Mouse (Mus musculus): ENCODE measurements at regions not wholly inside any gene's neighbourhood (a gene's known extent, or its start where the extent isn't known, plus 50 kb on each side); places are given as distances from the start of the nearest gene placed in this dataset.

DNA sequence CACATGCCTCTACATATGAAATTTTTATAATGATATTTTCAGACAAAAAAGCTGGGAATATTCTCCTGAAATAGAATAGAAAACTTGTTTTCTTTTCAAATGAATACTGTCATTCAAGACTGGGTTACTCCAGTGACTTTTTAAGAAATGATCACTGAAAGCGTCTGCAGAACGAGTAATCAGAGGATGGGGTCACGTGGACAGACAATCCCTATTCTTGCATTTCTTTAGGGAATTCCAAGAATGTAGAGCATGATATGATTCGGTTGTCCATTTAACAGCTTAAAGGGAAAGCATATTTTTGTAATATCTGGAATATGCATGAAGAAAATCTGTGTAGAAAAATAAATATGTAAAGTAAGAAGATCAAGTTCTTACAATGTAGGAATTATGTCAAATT is 65.6 kb downstream of the 4933402N22Rik start:
- DNase-seq, result no peak

DNA sequence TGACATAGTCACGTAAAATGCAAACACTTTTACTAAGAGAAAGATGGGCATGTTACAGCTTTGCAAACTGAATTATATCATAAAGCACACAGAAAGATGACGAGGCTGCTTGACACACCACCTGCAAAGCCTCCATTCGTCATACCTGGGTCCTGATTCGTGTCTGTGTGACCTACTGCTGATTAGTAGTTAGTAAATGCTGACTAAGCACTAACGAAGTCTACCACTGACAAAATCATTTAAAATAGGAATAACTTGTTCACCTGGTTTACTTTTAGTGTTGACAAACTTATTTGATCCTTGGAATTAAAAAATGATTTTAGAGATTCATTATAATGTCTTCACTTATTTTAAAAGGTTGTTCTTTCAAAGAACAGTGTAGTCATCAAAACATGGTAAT is 71.3 kb downstream of the 4933402N22Rik start:
- no peak for DNase-seq

DNA sequence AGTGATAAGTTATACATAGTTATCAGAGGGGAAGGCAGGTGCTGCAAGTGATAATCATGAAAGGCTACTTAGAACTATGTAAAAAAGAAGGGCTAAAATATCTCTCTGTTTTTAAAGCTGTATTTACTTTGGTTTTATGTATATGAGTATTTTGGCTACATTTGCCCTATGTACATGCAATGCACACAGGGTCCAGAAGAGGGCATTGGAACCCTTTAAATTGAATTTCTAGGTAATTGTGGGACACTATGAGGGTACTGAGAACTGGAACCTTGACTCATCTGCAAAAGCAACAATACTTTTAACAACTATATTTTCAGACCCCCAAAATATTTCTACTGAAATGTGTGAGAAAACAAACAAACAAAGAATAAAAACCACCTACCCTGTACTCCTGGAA is 82.9 kb downstream of the 4933402N22Rik start:
- DNase-seq, result no peak

DNA sequence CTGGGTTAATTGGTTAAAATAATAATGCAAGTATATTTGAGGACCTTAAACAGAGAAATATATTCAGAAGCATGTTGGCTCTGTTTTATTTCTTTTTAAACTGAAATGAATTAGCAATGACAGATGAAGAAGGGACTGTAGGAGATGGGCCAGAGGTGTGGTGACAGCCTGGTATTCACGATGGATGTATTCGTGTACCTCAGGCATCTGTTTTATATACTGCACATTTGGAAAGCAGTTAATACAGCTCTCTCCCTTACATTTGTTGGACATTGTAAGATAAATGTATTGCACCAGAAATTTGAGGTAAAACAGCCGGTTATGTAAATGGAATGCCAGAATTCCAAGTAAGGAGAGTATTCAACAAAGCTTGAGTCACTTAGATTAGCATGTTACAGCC is 88.6 kb downstream of the 4933402N22Rik start:
- no peak for DNase-seq

DNA sequence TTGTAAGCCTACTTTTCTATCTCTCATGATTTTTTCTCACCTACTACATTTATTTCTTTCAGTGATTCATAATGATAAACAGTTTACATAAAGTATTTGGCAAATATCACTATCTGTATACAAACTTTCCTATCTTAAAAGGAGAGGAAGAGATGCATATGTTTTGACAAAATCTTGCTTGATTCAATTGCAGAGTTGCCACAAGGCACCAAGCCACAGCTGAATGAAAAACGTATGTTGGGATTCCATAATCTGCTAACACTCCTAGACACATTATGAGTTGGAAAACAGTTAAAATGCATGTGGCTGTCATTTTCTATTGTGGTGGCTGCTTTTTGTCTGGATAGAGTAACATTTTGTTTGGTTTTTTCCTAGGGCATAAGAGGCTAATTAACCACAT is 98.5 kb downstream of the 4933402N22Rik start:
- no peak for DNase-seq

DNA sequence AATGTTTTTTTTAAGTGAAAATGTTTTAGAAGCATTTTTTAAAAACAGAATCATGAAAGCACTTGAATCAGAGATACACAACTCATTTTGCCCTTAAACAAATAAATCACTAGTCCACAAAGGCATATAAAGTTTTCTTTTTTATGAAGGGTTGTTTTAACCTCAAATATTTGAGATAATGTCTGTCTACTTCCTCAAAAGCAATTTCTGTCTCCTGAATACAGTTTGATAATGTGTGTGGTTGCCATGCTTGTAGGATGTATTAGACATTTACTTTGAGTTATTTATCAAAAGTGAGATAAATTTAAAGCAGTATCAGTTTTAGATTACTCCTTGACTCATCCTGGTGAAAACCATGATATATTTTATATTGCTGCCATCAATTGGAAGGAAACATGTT is 102.6 kb downstream of the 4933402N22Rik start:
- DNase-seq, result no peak

DNA sequence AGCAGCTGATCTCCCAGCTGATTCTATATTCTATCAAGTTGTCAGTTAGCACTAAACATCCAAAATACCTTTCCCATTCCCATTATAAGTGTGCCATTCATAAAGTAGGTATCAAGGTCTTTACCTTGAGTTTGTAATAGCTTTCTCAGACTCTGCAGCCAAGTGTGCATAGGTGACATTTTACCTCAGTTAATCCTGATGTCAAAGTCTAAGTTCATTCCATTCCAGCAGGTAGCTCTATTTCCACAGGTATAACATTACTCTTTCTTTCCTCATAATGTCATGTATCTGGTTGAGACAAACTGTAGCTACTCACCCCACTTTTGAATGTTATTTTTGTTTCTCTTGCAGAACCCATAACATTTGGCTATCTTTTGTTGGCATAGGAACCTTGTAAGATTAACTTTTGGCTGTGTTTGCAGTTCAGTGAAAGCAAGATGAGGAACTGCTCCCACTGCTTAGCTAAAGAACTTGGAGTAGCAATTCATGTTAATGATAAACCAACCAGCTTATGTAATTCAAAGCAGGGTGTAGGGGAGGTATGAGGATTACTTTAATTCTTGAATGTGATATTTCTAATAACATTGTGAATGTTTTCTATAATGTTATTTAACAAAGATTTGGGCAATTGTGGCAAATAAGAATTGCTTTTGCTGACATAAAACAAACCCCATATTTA is 107.0 kb downstream of the 4933402N22Rik start:
- no peak for DNase-seq

DNA sequence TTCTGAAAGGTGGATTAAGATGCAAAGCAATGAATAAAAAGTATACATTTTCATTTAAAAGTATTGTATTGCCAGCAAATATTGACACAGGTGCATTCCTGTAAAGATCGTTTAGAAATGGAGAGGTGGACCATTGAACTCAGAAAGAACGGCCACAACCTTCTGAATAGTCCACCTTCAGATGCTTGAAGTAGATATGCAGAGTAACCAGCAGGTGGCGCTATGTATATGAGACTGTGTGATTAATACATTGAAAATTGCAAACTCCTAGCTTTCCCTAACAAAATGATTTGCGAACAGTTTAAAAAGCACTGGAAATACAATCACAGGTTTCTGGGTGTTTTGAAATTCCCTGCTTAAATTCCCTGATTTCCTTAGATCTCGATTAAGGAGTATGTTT is 112.2 kb downstream of the 4933402N22Rik start:
- peak; percentile 58 for DNase-seq

DNA sequence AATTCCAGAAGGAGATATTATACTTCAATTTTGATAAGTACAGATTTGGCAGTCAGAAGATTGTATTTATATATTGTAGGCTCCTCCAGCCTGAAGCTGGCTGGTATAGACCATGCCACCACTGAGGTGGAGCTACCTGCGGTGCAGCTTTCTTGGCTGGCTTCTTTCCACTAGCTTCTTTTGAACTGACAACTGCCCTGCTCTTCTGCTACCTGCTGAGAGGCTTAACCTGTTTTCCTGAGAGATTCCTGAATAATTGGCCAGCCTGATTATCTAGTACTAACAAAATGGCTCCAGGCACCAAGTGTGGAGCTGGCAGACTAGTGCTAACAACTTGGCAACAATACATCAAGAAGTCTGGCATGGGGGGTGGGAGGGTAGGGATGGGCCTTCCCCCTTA is 132.0 kb downstream of the 4933402N22Rik start:
- no peak for DNase-seq

DNA sequence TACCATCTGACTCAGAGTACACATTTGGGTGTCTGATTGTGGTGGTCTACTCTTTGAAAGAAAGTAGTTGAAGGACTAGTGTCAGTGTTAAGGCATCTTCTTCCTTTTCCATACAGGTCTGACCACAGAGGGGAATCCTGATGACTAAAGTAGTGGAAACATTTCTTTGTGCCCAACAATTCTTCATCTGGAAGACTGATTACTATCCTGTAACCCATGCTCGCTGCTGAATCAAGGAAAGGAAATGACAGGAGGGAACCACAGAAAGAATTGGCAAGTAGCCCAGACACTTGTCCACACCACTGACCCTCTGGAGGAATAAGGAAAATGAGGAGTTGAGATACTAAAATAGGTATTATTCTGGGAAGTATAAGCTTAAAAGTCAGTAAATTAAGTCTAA is 162.3 kb downstream of the 4933402N22Rik start:
- peak; percentile 6 for DNase-seq

DNA sequence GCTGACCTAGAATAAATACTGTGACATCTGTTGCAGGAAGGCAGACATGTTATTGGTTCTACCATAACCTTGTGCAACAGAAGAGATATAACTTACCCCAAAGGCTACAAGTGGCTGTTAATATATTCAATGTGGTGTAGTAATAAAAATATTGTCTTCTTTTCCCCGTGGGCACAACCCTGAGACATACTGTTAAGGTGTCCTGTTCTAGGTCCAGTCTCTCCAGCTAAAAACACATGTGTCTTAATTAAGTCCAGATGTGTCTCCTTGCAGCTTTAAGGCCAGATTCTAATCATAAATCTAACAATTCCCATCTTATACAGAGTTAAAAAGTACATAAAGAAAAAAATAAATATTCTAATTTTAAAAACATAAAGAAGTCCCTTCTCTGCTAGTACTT is 175.8 kb downstream of the 4933402N22Rik start:
- no peak for DNase-seq

DNA sequence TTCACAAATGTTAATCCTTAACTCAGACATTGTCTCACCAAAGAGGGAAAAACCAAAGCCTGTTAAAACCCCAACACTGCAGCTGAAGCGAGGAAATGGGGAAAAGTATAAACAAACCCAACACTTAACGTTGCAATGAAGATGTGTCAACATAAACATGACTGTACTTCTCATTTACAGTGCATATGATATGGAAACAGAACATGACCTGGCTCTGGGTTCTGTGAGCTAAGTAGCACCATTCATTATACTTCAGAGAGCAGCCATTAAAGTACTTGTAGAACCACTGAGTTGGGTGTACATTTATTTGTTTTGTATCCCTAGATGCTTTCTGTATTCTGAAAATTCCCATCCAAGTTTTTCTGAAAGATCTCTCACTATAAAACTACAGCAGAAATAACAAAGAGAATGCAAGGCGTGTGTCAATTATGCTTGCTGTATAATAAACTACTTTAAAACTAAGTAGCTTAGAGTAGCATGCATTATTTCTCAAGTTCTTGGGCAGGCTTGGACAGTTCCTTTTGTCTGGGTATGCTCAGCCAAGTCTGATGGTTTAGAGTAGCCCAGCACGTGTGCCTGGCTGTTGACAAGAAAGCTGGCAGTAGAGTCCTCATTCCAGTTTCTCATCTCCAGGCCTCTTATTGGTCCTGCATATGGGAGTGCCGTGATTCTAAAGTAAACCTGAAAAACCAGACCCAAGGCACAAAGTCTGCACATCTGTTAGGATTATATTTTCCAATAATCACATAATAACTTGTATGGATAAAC is 198.9 kb downstream of the 4933402N22Rik start:
- no peak for DNase-seq

DNA sequence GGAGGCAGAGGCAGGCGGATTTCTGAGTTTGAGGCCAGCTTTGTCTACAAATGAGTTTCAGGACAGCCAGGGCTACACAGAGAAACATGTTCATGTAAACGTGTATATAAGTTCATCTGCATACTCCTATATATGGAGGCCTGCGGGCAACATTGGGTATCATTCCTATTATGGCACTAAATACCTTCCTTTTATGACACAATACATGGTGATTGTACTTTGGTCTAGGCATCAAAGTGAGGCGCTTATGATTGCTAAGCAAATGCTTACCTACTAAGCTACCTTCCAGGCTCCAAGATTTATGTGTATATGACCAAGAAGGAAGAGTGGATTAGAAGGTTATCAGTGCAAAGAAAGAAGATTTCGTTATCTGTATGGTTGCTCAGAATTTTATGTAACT is 207.1 kb downstream of the 4933402N22Rik start:
- no peak for DNase-seq

DNA sequence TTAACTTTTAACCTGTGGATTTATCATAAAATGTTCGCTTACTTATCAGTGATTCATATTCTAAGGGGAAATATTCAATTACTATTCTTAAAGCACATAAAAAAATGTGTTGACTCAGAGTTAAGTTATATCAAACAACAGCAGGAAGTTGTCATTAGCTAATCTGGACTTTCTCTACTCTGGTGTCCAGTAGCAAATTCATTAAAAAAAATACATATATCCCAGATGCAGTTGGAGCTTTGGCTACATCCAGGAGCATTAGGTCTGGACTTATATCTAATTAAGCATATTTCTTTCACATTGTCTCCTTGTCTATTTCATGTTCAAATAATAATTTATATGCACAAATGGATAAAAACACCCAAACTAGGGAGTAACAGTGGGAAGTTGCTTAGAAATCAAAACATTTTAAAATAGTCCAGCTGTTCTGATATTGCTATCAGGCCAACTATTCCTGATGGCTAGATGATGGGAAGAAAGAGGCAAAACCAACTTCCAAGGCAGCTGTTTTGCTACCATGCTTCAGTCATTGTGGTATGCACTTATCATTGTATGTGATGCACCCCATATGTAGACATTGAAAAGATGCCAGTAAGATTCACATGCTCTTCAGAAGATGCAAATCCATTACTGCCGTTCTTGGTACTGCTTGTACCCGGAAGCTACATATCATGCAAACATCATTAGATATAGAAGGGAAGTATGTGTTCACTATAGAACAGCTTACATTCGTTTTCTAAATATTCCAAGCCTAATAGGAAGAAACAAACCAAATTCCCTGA is 209.8 kb downstream of the 4933402N22Rik start:
- DNase-seq, result no peak

DNA sequence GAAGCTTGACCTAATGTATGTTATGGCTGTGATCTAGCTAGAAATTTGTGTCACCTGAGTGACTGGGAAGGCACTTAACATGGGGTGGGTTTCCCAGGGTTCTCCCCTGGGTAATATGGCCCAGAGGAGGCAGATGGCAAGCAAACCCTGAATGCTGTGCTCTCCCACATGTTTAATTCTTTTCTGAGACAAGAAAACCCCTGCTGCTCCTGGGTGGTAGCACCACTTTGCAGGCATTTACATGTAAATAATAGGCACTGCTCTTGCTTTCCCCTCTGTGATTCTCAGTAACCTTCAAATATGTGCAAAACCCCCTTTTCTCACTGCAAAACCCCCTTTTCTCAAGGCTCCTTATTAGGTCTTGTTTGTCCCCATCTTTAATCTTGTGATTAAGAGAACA is 221.1 kb downstream of the 4933402N22Rik start:
- no peak for DNase-seq

DNA sequence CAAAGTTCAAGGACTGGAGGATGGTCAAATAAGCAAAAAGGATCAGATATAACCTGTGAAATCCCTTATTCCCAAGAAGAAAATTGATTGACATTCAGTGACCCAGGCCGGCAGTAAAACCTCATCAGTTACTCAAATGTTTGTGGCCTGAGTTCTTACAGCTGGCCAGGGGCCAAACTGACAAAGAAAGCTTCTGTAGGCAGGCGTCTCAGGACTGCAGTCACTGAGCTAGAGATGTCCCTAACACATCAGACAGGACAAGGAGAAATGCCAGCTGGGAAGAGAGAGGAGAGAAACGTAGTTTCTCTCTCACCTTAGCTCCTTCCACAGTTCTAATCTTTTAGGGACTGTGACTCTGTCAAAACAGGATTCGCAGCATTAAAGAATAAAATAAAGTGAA is 229.9 kb upstream of the Sema3d start:
- no peak for DNase-seq

DNA sequence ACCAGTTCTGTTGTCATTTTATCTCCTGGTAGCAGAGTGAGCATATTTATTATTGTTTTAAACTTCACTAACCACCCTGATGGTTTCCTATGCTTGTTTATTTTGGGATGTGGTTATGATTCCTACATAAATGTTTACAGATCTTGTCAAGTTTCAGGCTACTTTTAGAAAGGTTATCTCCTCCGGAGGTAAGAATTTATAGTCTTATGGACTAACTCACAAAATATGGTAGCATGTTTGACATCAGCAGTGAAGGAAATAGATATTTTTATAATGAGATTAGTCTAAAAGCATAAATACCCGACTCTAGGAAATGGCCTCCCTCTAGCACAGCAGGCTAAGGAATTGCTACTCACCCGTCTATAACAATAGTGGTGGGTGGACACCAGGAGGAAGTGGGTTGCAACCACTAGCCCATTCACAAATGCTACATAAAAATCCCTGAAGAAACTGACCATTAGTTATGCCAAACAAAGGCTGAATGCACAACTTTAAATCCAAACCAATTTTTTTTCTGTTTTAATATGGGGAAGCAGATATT is 228.6 kb upstream of the Sema3d start:
- DNase-seq, result no peak

DNA sequence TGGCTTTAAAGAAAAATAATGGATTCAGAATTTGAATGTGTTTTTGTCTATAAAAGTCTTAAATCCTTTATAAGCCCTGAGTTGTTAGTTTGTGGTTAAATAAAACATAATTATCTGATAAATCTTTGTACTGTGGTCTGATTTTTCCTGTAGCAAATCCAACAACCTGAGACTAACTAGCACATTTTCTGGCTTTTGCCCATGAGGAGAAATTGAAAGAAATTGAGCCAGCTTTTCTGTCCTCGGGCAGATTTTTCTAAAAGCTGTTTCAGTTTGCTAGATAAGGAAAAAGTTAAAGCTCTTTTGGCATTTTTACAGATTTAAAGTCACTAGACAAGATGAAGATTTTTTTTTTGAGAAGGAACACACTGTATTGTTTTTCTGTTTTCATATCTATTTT is 191.5 kb upstream of the Sema3d start:
- no peak for DNase-seq

DNA sequence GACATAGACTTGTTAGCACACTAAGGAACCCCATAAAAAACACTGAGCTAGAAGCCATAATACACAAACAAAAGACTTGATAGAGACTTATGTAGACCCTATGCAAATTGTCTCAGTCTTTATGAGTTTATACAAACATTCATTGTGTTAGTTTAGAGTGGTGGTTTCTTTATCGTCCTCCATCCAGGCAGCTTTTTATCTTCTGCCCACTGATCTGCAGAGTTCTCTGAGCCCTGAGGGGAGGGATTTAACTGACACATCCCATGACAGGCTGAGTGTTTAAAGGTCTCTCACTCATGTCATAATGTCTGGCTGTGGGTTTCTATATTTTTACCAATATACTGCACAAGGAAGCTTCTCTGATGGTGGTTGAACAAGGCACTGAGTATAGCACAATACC is 175.7 kb upstream of the Sema3d start:
- DNase-seq, result no peak

DNA sequence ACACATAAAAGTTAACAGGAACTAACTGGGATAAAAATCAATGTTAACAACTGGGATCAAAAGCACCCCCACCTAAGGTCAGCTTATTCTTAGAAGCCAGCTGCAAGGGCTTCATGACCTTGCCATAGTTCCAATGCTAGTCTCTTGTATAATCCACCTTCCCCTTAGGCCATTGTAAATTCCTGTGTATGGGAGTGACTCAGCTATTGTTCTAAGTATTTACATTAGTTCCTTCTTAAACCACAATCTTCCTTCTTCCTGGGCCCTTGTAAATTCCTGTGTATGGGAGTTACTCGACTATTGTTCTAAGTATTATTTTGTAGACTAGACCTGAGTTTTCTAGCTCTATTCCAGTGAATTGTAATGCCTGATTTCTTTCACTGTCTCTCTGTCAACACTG is 173.6 kb upstream of the Sema3d start:
- DNase-seq, result no peak

DNA sequence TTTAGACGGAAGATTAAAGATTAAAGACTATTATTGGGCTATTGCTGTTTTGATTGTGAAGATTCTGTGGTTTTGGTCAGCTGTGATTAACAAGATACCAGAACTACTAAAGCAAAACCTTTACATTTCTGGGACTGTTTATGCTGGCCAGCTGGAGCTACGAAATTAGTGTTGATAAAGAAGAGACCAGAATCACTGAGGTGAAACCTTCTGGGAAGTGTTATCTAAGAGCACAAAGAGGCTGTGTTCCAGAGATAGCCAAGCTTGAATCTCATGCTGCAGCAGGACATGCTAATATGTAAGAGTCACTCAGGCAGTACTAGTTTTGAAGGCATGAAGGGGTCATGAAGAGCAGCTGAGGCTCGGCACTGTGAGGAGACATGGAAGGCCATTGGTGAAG is 169.7 kb upstream of the Sema3d start:
- no peak for DNase-seq

DNA sequence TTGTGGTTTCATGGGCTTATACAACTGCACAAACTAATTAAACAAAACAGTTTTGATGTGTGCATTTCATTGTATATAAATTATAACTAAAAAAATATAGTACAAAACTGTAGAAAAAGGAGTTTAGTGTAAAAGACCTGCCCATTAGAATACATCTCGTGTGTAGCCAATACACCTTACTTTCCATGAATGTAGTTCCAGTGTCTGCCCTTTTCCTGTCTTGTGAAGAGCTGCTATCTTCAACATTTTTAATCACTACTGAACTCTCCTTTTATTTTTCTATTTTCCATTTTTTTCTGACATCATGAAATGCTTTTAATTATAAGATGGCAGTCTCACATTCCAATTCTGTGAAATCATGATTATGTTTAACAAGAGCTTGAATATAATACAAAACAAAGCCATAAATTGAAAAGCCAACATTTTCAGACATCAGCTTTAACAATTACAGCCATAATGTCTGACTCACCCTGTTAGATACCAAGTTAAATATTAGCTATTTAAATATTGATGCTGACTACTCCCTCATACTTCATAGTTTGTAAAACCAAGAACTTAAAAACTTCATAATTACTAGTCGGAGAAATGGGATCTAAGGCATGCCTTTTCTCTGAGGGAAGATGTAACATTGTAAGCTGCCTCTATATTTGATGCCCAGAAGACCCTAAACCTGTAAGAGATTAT is 163.6 kb upstream of the Sema3d start:
- DNase-seq, result no peak

DNA sequence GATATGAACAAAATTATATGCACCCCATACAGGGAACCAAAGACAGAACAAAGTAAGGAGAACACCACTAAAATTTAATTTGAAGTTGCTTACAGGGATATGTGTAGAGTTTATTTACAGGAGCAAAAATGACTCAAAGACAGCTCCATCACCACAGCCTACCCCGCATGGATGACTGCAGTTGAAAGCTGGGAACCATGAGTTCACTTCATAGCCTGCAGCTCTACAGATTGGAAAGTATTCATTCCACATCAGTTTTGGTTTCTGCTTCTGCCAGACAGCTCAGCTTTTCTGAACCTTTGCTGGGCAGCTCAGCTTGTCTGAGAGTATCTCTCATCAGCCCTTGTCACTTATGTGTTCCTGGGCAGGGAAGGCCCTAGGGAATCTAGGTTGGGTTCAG is 160.6 kb upstream of the Sema3d start:
- DNase-seq, result no peak

Measured in kidney, postnatal 14 days (tissue).